Mouse (Mus musculus): ENCODE results near the gene Gjb6. TPM values are rescaled to one million over a fixed set of nuclear protein-coding genes. Genes with fewer than 3 reads are reported as not detected.

Gjb6 gene
- polyA plus RNA-seq, 1 experiment from 2014 or later = 0.10 TPM

- ATAC-seq (ENCODE audit: borderline replicate concordance, extremely low read depth, low FRiP score, low TSS enrichment) = no peak
These were observed 50.5 kb downstream of the Gjb6 start for GRCm38 (mm10) chr14:57082863-57083262.

GRCm38 (mm10) chr14:57075537-57075936 is 57.9 kb downstream of the Gjb6 start:
- H3K36me3 ChIP-seq = no peaks in the 10 kb centered on the region
- H3K27me3 ChIP-seq = no peaks in the 10 kb centered on the region
- no peak overlapping the region for H3K9ac ChIP-seq
- no peak overlapping the region for H3K27ac ChIP-seq
- no peak overlapping the region for H3K4me2 ChIP-seq
- no peaks in the 10 kb centered on the region for H3K9me3 ChIP-seq
- H3K4me3 ChIP-seq = no peak overlapping the region
- H3K4me1 ChIP-seq = no peaks in the 10 kb centered on the region
- no peak for ATAC-seq (ENCODE audit: borderline replicate concordance, extremely low read depth, low FRiP score, low TSS enrichment)
- 71% methylated on average over 6 of the region's 6 CpGs for WGBS

More at GRCm38 (mm10) chr14:57082863-57083262, 50.5 kb downstream of the Gjb6 start:
- WGBS = 93% methylated on average over 1 of the region's 1 CpGs
- no peak overlapping the region for H3K9ac ChIP-seq
- H3K27ac ChIP-seq = no peak overlapping the region
- no peak overlapping the region for H3K4me2 ChIP-seq
- H3K4me1 ChIP-seq = peaks cover 23% of the 10 kb centered on the region
- H3K4me3 ChIP-seq = no peak overlapping the region
- H3K27me3 ChIP-seq = no peaks in the 10 kb centered on the region
- H3K9me3 ChIP-seq = no peaks in the 10 kb centered on the region
- H3K36me3 ChIP-seq = no peaks in the 10 kb centered on the region

Other genes with a start within 250 kb of the Gjb6 start
- 39.1 and 41.0 TPM in 2 replicates for gene Zmym2, start 247.0 kb downstream of the Gjb6 start, polyA plus RNA-seq (2015; fragmentation: Nextera tagmentation; extraction: Ambion mirVana)
- gene Gja3, start 75.5 kb downstream of the Gjb6 start, polyA plus RNA-seq (2015; fragmentation: Nextera tagmentation; extraction: Ambion mirVana) = 3.3 and 5.3 TPM in 2 replicates
- 0.52 and 1.3 TPM in 2 replicates for gene Gjb2, start 28.9 kb downstream of the Gjb6 start, polyA plus RNA-seq (2015; fragmentation: Nextera tagmentation; extraction: Ambion mirVana)
- gene Gm4491, start 17.7 kb downstream of the Gjb6 start, polyA plus RNA-seq (2015; fragmentation: Nextera tagmentation; extraction: Ambion mirVana) = not detected in 2 replicates